Mouse (Mus musculus): ENCODE data around the gene Amer3.
"Not testable (repeated sequence)": the region's sequence is repeated elsewhere in the genome, so short reads cannot be mapped to it uniquely, and the experiment has no call there.

Gene Amer3

GRCm38 (mm10) chr1:34578851-34579781 is at the start of gene Amer3:
TSS of gene Amer3 (plus strand) at chr1:34579657.
- peak; percentile 81 for DNase-seq (ENCODE audit: low spot score)

- not testable (repeated sequence) for DNase-seq (ENCODE audit: low spot score)
Observed at GRCm38 (mm10) chr1:34534574-34534973, 44.9 kb upstream of the Amer3 start.

DNA sequence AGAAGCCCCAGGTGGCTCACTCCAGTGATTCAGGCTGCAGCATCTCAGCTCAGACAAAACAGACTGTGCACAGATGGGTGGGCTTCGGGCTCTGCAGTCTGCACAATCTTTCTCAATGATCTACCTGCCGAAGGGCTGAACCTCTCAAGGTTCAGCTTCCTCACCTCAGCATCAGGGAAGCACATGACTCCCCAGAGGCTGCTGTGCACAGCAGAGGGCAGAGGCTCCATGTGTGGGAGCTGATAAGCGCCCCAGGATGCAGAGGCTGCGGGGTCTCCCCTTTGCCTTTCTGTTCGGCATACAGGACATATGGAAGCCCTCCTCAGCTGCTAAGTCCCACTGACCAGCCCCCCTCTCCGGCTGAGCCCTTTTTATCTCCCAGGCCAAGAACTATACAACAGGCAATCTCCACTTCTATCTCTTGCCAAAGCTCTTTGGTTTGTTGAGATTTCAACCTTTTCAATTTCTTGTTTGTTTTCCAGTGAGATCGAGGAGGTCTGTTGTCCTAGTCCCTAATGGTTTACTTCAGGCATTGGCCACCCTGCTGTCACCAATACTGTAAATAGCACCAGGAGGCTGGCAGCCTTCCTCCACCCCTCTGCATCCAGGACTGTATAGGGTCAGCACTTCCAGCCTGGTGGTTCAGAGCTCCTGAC is 44.3 kb upstream of the Amer3 start, which contains the start of gene Cfc1:
Cfc1 (plus strand) TSS at position 606 of the 656 bp plus-strand sequence.
- DNase-seq (ENCODE audit: low spot score) = not testable (repeated sequence)

DNA sequence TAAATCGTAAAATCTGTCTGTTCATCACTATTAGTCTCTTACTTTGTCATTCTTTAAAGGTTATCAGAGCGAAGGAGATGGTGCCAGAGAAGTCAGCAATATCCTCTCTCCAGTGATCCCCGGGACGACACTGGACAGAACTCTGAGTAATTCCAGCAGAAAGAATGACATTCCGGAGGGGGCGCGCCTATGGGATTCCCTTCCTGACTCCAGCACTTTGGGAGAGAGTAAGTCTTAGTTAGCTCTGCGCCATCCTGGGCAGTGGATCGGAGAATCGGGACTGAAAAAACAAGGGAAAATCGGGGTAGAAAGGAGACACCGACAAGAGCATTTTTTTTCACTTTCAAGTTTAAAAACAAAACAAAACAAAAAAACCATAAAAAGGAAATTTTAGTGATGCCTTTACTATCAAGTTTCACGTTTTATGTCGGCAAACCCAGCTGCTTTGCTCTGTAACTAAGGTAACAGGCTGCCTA is 43.1 kb upstream of the Amer3 start:
- no peak for DNase-seq (ENCODE audit: low spot score)

DNA sequence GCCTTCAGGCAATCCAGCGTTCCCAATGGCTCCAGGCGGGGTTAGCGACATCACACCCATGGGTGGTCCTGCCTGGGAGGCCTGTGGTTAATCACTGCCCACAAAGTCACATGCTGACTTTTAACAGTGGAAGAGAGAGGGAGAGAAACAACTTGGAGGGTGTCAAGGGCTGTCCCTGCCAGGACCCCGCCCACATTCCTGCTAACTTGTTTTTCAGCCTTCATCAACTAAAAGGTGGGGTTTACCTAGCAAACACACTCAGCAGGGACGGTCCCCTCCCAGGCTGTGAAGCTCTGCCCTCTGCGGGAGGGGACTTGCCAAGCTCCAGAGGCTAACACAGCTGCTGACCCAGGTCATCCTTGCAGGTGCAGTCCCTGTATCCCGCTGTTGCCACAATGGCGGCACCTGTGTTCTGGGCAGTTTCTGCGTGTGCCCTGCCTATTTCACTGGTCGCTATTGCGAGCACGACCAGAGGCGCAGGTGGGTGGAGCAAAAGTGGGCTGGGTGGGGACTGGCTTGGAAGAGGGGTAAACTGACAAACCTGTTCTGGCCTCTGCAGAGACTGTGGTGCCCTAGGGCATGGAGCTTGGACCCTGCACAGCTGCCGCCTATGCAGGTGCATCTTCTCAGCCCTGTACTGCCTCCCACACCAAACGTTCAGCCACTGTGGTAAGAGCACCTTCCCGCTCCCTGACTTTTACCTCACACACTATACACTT is 42.5 kb upstream of the Amer3 start:
- peak; percentile 34 for DNase-seq (ENCODE audit: low spot score)

- DNase-seq (ENCODE audit: low spot score) = no peak
Observed at GRCm38 (mm10) chr1:34547074-34547473, 32.4 kb upstream of the Amer3 start.

DNA sequence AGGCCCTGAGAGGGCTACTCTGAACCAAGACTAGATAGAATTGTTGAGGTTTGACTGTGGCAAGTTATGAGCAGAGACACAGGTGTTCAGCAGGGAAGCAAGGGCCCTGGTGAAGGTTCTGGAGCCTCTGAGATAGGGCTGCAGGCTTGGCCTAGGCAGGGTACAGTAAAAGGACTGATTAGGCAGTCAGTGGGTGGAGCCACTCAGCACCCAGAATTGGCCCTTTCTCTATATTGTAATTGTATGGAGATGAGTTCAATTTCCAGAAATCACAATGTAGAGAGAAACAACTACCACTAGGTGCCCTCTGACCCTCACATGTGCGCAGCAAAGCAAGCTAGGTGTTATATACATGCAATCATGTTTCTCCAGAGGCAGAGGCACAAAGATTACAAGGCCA is 25.8 kb upstream of the Amer3 start:
- DNase-seq (ENCODE audit: low spot score) = no peak

- DNase-seq (ENCODE audit: low spot score) = no peak
Observed at GRCm38 (mm10) chr1:34554275-34554674, 25.2 kb upstream of the Amer3 start.

GRCm38 (mm10) chr1:34560843-34561242 is 18.6 kb upstream of the Amer3 start, which contains the start of gene Prss40:
TSS of gene Prss40 (minus strand) at chr1:34560943.
- no peak for DNase-seq (ENCODE audit: low spot score)

- no peak for DNase-seq (ENCODE audit: low spot score)
Observed at GRCm38 (mm10) chr1:34564383-34565045, 14.9 kb upstream of the Amer3 start.

DNA sequence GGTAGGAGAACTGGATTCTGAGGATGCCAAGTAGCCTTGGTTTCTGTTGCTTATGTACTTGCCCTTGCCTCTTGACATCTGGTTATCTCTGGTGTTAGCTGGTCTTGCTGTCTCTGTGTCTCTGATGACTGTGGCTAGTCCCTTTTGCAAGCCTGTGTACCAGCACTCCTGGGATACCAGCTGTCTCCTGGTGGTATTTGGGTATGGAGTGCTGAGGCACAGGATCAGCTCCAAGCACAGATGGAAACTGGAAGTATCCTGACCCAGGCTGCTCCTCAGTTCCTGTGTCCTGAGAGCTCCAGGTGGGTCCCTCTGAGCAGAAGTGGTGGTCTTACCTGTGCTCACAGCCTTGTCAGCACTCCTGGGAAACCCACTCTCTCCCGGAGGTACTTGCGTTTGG is 11.3 kb upstream of the Amer3 start:
- no peak for DNase-seq (ENCODE audit: low spot score)

DNA sequence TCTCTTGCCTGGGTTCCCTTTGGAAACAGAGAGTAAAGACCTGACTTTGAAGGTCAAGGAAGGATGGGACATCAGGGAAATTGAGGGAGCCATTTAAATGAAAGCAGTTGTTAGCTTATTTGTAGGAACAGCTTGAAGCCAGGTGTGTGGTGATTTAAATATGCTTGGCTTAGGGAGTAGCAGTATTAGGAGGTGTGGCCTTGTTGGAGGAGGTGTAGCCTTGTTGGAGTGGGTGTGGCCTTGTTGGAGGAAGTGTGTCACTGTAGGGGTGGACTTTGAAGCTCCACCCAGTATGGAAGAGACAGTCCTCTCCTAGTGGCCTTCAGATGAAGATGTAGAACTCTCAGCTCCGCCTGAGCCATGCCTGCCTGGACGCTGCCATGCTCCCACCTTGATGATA is 9.6 kb upstream of the Amer3 start:
- DNase-seq (ENCODE audit: low spot score) = no peak

DNA sequence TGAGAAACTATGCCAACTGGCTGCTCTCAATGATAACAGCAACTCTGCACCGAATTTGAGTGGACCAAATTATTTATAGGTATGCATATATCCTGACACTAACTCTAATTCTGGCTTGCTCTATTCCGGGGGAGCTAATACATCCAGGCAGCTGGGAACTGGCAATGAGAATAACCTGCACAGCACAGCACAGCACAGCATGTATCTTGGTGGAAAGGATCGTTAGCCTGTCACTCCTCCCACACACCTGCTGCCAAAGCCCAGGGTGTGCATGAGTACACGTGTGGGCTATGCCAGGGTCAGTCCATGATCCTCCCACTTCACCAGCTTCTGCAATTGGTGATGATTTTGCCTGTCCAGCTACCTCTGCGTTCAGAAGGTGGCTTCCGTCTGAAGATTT is 8.0 kb upstream of the Amer3 start:
- DNase-seq (ENCODE audit: low spot score) = no peak

- DNase-seq (ENCODE audit: low spot score) = no peak
Observed at GRCm38 (mm10) chr1:34573221-34573620, 6.2 kb upstream of the Amer3 start.

DNA sequence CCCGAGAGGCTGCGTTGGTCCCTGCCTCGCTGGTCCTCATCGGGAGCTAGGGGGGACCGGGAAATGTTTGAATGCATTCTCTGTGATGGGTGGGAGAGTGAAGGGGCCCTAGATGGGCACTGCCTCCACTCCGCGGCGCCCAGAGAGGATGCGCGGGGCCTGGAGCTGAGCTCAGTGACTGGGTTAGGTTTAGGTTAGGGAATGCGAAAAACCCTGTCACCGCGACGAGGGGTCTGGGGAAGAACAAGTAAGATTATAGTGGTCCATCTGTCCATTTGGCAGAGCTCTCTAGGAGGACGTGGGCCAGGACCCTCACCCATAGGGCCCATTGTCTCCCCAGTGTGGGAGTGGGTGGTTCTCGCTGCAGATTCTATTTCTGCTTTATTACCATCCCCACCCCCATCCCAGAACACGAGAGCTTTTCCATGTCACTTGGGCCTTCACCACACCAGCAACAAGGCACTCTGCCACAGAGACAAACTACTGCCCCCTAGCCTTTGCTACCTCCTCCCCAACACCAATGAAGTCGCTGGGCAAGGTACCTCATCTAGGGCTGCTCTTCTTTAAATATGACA is 412 bp downstream of the Amer3 start:
- DNase-seq (ENCODE audit: low spot score) = no peak

GRCm38 (mm10) chr1:34582218-34582617 is 2.8 kb downstream of the Amer3 start:
- DNase-seq (ENCODE audit: low spot score) = no peak

DNA sequence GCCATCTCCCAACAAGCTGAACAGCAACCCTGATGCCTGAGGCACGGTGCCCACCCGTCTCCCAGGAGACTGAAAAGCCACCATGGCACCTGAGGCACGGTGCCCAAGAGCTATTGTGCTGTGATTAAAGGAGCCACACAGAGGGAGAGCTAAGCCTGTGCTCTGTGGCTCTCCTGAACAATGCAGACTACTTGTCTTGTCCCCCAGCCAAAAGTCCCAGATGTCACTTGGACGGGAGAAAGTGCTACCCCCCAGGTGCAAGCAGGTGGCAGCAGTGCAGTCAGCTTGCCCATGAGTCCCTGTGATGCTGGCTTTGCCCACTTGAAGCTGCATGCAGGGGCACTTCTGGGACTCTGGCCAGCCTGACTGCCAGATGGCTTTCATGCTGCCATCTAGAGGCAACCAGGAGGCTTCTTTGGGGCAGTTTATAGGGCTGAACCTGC is 4.4 kb downstream of the Amer3 start:
- peak; percentile 41 for DNase-seq (ENCODE audit: low spot score)

- DNase-seq (ENCODE audit: low spot score) = no peak
Observed at GRCm38 (mm10) chr1:34584736-34585135, 5.3 kb downstream of the Amer3 start.

DNA sequence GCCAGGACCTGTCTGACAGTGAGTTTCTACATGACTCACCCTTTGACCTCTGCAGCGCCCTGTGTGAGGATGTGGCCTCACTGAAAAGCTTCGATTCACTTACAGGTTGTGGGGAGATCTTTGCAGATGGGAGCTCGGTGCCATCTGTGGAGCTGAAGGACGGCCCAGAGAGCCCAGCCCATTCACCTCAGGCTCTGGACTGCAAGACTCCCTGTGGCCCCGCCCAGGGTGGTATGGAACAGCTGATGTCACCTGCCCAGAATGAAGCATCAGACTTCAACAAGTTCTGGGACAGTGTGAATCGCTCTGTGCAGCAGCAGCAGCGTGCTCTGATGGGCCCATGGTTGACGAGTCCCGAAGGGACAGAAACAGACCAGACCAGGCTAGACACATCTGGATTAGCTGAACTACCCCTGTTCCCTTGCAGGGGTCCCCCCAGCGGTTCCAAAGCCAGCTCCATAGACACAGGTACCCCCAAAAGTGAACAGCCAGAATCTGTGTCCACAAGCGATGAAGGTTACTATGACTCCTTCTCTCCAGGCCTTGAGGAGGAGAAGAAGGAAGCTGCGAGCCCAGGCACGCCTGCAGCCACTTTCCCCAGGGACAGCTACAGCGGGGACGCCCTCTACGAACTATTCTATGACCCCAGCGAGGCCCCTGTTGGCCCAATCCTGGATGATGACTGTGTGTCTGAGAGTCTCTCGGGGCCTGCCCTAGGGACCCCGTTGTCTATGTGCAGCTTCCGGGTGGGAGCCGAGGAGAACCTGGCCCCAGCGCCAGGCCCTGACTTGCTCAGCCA is 8.0 kb downstream of the Amer3 start:
- DNase-seq (ENCODE audit: low spot score) = no peak

DNA sequence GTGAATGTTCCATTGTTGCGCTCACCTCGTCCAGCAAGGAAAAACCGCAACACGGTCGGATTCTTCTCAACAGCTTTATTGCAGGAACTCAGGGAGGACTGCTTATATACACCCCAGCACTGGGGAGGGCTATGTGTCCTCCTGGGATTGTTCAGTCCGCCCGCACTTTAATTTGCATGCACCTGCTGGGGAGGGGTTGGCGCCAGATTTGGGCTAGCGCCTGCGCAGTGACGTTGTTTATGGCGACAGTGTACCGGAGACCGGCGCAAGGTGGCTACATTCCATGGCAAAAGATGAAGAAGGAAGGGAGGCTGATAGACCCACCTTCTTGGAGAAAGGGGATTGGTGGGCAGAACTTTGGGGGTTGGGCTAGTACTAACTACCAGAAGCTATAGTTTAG is 20.5 kb downstream of the Amer3 start:
- no peak for DNase-seq (ENCODE audit: low spot score)

All from retina, embryonic 14.5 days (tissue).